Mouse (Mus musculus) CH12.LX (cell line): ENCODE measurements at regions not wholly inside any gene's neighbourhood (a gene's known extent, or its start where the extent isn't known, plus 50 kb on each side); places are given as distances from the start of the nearest gene placed in this dataset.

ENCODE experiments used
- DNase-seq: peaks from one replicate; pipeline ENCODE4 v3.0.0-alpha.2; 2013; ENCODE audit errors: extremely low read depth
- H3K27ac ChIP-seq: 2 replicates; pipeline ENCODE4 v1.5.1; 2012; ENCODE audit warnings: low read depth, mild to moderate bottlenecking, control low read depth, moderate library complexity; ENCODE audit not compliant: insufficient read depth
- H3K27me3 ChIP-seq: replicated peaks from 2 replicates; pipeline ENCODE3; 2012; ENCODE audit warnings: inconsistent platforms
- H3K36me3 ChIP-seq, 2 experiments: replicated peaks in 1 of 2; 2 replicates each; pipeline versions ENCODE3 to v1.6.1; 2012; ENCODE audit warnings: inconsistent platforms in 1 of 2, low read length in 1 of 2, mild to moderate bottlenecking in 1 of 2, mixed read lengths in 1 of 2, moderate library complexity in 1 of 2; ENCODE audit not compliant: control insufficient read depth in 1 of 2, insufficient read depth in 1 of 2
- H3K4me1 ChIP-seq, 2 experiments: 2 replicates each; pipeline ENCODE4 v1.6.1; 2012; ENCODE audit warnings: inconsistent platforms in 1 of 2, moderate library complexity in 1 of 2; ENCODE audit not compliant: insufficient read depth in 2 of 2, control insufficient read depth in 1 of 2
- H3K4me2 ChIP-seq: 2 replicates; pipeline ENCODE4 v1.6.1; 2012; ENCODE audit warnings: low read depth, mild to moderate bottlenecking, control low read depth; ENCODE audit not compliant: poor library complexity, insufficient read depth, severe bottlenecking
- H3K4me3 ChIP-seq, 3 experiments: fragments of 150-350 bp in 1 of 3; sonication (generic) in 1 of 3; replicated peaks in 1 of 3; 2 replicates each; pipeline versions ENCODE3 to v1.5.1; 2011 to 2012; ENCODE audit warnings: low read depth in 2 of 3, low read length in 2 of 3, mild to moderate bottlenecking in 2 of 3, moderate library complexity in 2 of 3, control low read depth in 1 of 3, improper control_type of control experiment in 1 of 3, inconsistent platforms in 1 of 3, mixed read lengths in 1 of 3; ENCODE audit not compliant: poor library complexity in 1 of 3
- H3K79me2 ChIP-seq: replicated peaks from 2 replicates; pipeline ENCODE4 v1.6.1; 2012; ENCODE audit warnings: mild to moderate bottlenecking, moderate library complexity; ENCODE audit not compliant: control insufficient read depth, poor library complexity, insufficient read depth, severe bottlenecking; ENCODE audit errors: extremely low read depth
- H3K9ac ChIP-seq: 2 replicates; pipeline ENCODE4 v1.6.1; 2012; ENCODE audit warnings: low read depth, mild to moderate bottlenecking, control low read depth, moderate library complexity; ENCODE audit not compliant: insufficient read depth
- H3K9me3 ChIP-seq: replicated peaks from 2 replicates; pipeline ENCODE3; 2012; ENCODE audit warnings: low read length, inconsistent platforms, mixed read lengths
- BHLHE40 ChIP-seq: IDR thresholded peaks from 2 replicates; pipeline ENCODE4 v1.6.1; 2011; ENCODE audit warnings: mild to moderate bottlenecking, low read depth, low read length, improper control_type of control experiment
- CHD1 ChIP-seq: IDR thresholded peaks from 2 replicates; pipeline ENCODE4 v1.6.1; 2012; ENCODE audit warnings: low read depth, low read length, improper control_type of control experiment, inconsistent platforms
- CTCF ChIP-seq, 2 experiments: IDR thresholded peaks in 1 of 2; conservative IDR thresholded peaks in 1 of 2; 2 replicates each; pipeline ENCODE4 v1.5.1; 2011 to 2012; ENCODE audit warnings: low read depth in 2 of 2, low read length in 2 of 2, improper control_type of control experiment in 1 of 2, inconsistent platforms in 1 of 2, mild to moderate bottlenecking in 1 of 2, moderate library complexity in 1 of 2
- EP300 ChIP-seq: IDR thresholded peaks from 2 replicates; pipeline ENCODE4 v1.6.1; 2011; ENCODE audit warnings: low read length, improper control_type of control experiment
- ETS1 ChIP-seq: conservative IDR thresholded peaks from 2 replicates; pipeline ENCODE4 v1.6.1; 2012; ENCODE audit warnings: low read depth, mild to moderate bottlenecking, inconsistent platforms, low read length, improper control_type of control experiment, moderate library complexity
- JUND ChIP-seq: conservative IDR thresholded peaks from 2 replicates; pipeline ENCODE4 v1.6.1; 2011; ENCODE audit warnings: low read depth, low read length, improper control_type of control experiment
- MAX ChIP-seq: IDR thresholded peaks from 2 replicates; pipeline ENCODE4 v1.6.1; 2011; ENCODE audit warnings: low read length, improper control_type of control experiment
- MEF2A ChIP-seq: IDR thresholded peaks from 2 replicates; pipeline ENCODE4 v1.6.1; 2014; ENCODE audit warnings: low read depth, mild to moderate bottlenecking, inconsistent platforms, low read length, improper control_type of control experiment, borderline replicate concordance
- RCOR1 ChIP-seq: conservative IDR thresholded peaks from 2 replicates; pipeline ENCODE4 v1.6.1; 2012; ENCODE audit warnings: low read depth, mild to moderate bottlenecking, inconsistent platforms, low read length, improper control_type of control experiment
- USF2 ChIP-seq: conservative IDR thresholded peaks from 2 replicates; pipeline ENCODE4 v1.6.1; 2011; ENCODE audit warnings: low read depth, low read length, improper control_type of control experiment
- ZKSCAN1 ChIP-seq: IDR thresholded peaks from 2 replicates; pipeline ENCODE4 v1.6.1; 2012; ENCODE audit warnings: low read depth, inconsistent platforms, low read length, improper control_type of control experiment, borderline replicate concordance
- dilution Hi-C: fragments of 300-500 bp; cut with MboI; formaldehyde crosslinking; loops from 2 replicates; pipeline ENCODE4 v1.14.3; 2020; ENCODE audit warnings: low sequenced_read_pairs; ENCODE audit not compliant: extremely low pct_unique_long_range_greater_than_20kb, extremely low pct_ligation_motif_present
- in situ Hi-C: fragments of 300-500 bp; cut with MboI; formaldehyde crosslinking; loops from 3 replicates; pipeline ENCODE4 v1.14.3; 2019; ENCODE audit warnings: low sequenced_read_pairs, low pct_ligation_motif_present, low pct_unique_long_range_greater_than_20kb, mixed read lengths

- no peaks in the 10 kb centered on the region for H3K9me3 ChIP-seq
- H3K4me1 ChIP-seq: peaks cover 9 to 20% of the 10 kb centered on the region in 2 experiments
- no peaks in the 10 kb centered on the region for H3K27me3 ChIP-seq
- H3K36me3 ChIP-seq: no peaks in the 10 kb centered on the region
- in situ Hi-C loops: no loop called here
- no peak overlapping the region for H3K4me3 ChIP-seq
- dilution Hi-C loops: no loop called here
- DNase-seq: peak; percentile 48
- TF ChIP-seq MAX: no peak
- peak; percentile 57; the same call in 1 of the 2 replicates for TF ChIP-seq EP300
- TF ChIP-seq ETS1: peak; percentile 35; the same call in 1 of the 2 replicates
- 0 out of 2 replicates have a peak, but pooled peaks have one; percentile 12 for TF ChIP-seq JUND
- TF ChIP-seq MEF2A: peak; percentile 65; the same call in 1 of the 2 replicates
- TF ChIP-seq BHLHE40: peak; percentile 83
- TF ChIP-seq CHD1: no peak
- no peak overlapping the region for H3K27ac ChIP-seq
- H3K4me2 ChIP-seq: no peak overlapping the region
- H3K79me2 ChIP-seq: no peaks in the 10 kb centered on the region
- no peak overlapping the region for H3K9ac ChIP-seq
Observed at GRCm38 (mm10) chr3:144007111-144007619, 197.9 kb downstream of the Lmo4 start.

DNA sequence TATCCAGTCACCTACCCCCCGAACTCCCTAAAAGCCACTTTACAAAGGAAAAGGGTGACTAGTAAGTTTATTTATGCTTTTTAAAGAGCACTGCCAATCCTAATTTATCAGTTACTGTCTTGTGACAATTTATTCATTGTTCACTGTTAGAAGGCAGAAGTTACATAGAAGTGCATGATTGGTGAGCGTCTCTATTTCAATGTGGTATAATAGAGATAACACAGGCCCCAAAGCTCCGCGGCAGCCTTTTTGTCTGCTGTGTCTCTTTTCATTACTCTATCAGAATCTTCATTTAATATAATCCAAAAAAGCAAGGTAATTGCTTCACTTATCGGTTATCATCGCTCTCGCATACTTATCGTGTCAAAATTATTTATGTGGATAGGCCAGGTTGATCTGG, 207.1 kb downstream of the Lmo4 start:
- Histone ChIP-seq H3K36me3 (no peaks in the 10 kb centered on the region), H3K4me1 (no peaks in the 10 kb centered on the region), H3K4me3 (no peak overlapping the region), H3K9ac (no peak overlapping the region), H3K27me3 (no peaks in the 10 kb centered on the region), H3K9me3 (no peaks in the 10 kb centered on the region), H3K27ac (no peak overlapping the region), H3K79me2 (no peaks in the 10 kb centered on the region), H3K4me2 (no peak overlapping the region)
- TF ChIP-seq USF2 (no peak), ZKSCAN1 (no peak), EP300 (no peak)
- DNase-seq: no peak
- dilution Hi-C loops (no loop called here), in situ Hi-C loops (no loop called here)

GRCm38 (mm10) chr3:143995045-143995444, 210.0 kb downstream of the Lmo4 start:
- peaks cover 0 to 12% of the 10 kb centered on the region in 2 experiments; a peak in 1 of 4 replicates for H3K4me1 ChIP-seq
- no peak overlapping the region for H3K27ac ChIP-seq
- dilution Hi-C loops: no loop called here
- H3K4me3 ChIP-seq: no peak overlapping the region
- no peak for TF ChIP-seq BHLHE40
- TF ChIP-seq CHD1: no peak
- TF ChIP-seq RCOR1: no peak
- no peak for TF ChIP-seq CTCF (conservative IDR thresholded peaks at IDR 0.05 in 1 of 2, IDR thresholded peaks at IDR 0.05 in 1 of 2; ENCODE audit: low read depth in 2 of 2, low read length in 2 of 2)
- H3K27me3 ChIP-seq: no peaks in the 10 kb centered on the region
- no peak overlapping the region for H3K4me2 ChIP-seq
- no peak overlapping the region for H3K9ac ChIP-seq
- no peaks in the 10 kb centered on the region for H3K9me3 ChIP-seq
- DNase-seq: no peak
- no peaks in the 10 kb centered on the region for H3K79me2 ChIP-seq
- H3K36me3 ChIP-seq: no peaks in the 10 kb centered on the region
- in situ Hi-C loops: no loop called here
